Mouse (Mus musculus) hindlimb bud, embryonic 11.5 days (tissue): ENCODE measurements at regions not wholly inside any gene's neighbourhood (a gene's known extent, or its start where the extent isn't known, plus 50 kb on each side); places are given as distances from the start of the nearest gene placed in this dataset.

Experiments
- DNase-seq: peaks from one replicate; pipeline ENCODE4 v3.0.0-alpha.2; 2012; ENCODE audit warnings: low read depth, low spot score; ENCODE audit errors: extremely low spot score

GRCm38 (mm10) chr9:33187187-33187586, 551.2 kb downstream of the Ets1 start:
- no peak for DNase-seq

- DNase-seq: no peak
These were observed 573.1 kb downstream of the Ets1 start for GRCm38 (mm10) chr9:33209083-33209482.

DNA sequence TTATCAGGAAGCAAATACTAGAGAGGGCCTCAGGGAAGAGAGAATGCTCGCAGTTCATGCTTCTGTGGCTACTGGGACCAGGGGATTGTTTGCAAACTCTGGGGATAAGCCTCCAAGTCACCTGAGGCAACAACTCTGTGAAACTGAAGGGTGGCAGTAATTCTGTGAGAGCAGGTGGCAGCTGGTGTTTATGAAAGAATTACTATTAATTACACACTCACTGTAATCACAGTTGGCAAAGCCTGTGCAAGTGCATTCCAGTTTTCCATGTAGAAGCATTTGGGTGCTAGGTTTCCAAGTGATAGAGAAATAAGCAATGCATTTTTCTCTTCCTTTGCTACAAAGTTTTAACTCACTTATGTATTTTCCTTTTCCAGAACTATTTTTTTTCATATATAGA, 578.5 kb downstream of the Ets1 start:
- no peak for DNase-seq

DNA sequence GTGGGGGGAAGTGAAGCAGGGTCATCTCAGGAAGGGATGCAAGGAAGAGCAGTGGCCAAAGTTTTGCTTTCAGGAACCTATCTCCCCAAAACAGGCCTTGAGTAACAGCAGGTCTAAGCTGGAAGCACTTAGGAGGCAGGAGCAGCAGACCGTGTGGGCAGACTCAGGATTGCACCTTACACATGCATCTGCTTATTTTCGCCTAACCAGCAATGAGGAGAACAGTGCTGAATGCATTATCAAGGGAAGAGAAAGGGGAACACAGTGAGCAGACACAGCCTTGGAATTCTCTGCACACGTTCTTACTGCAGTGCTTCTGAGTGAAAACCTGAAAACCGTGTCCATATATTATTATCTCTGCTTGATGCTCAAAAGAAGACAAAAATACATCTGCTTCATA, 585.0 kb downstream of the Ets1 start:
- DNase-seq: no peak

- DNase-seq: no peak
These were observed 586.2 kb downstream of the Ets1 start for GRCm38 (mm10) chr9:33222066-33222805.

DNA sequence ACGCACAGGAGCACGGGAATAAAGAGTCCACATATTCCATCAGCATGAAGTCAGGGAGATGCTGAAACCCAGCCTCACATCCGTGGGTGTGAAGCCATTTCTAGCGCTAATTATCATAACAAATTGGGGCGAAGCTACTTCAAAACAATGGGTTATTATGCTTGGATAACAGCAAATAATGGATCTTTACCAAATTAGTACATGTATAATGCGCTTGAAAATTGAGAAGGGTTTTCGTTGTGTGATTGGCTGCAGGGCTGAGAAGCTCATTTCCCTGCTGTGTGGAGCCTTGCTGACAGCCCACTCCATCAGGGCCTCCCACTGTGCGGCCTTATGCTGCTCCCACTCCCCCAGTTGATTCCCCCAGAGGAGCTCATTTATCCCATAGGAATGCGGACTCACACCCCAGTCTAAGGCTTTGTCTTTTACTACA, 597.7 kb downstream of the Ets1 start:
- no peak for DNase-seq

- DNase-seq: no peak
These were observed 602.2 kb downstream of the Ets1 start for GRCm38 (mm10) chr9:33238190-33238589.

DNA sequence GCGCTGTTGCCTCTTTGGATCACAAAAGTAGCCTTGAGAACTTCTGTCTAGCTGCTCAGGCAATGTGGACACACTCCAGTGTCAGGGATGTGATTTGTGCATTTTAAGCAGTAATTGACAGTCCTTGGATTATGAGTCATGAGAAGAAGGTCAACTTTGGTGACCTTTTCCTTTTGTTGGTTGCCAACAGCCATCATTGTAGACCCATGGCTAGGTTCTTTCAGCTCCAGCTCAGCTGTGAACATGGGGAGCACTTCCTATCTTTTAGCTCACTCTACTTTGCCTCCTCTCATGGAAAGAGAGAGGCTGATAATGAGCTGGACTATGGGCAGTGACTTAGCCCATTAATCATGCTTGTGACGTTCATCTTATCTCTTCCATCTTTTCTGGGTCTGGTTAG, 602.8 kb downstream of the Ets1 start:
- DNase-seq: no peak

DNA sequence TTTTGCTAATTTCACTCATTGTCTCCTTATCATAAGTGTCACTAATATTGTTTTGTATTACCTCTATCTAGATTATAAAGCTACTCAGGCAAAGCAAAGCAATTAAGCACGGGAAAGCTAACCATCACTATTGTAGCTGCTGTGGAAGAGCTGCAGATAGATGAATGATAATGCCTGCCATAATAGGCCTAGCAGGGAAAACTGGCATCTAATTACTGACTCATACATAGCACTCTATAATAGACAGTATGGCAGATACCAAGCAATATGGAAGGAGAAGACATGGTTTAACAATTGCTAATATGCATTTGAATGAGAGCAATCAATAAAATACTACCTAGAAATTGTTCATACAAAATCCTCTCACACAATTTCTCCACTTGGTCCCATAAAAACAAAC, 604.5 kb downstream of the Ets1 start:
- no peak for DNase-seq

GRCm38 (mm10) chr9:33240914-33241635, 605.1 kb downstream of the Ets1 start:
- DNase-seq: no peak

DNA sequence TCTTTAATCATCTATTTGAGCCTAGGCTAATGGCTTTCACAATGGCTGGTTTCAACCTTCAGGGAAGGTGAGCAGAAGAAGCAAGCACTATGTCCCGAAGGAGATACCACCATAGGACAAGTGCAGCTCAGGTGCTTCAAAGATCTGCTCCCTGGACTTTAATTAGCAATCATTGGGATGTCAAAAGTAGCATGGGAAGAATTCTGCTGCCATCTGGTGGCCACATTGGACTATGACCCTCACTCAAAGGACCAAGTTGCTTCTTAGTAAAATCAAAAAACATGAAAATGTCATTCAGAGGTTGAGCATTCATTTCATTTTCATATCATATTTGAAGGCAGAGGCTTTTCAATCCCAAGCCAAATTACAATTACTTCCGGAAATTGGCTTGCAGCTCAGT, 610.9 kb downstream of the Ets1 start:
- no peak for DNase-seq

DNA sequence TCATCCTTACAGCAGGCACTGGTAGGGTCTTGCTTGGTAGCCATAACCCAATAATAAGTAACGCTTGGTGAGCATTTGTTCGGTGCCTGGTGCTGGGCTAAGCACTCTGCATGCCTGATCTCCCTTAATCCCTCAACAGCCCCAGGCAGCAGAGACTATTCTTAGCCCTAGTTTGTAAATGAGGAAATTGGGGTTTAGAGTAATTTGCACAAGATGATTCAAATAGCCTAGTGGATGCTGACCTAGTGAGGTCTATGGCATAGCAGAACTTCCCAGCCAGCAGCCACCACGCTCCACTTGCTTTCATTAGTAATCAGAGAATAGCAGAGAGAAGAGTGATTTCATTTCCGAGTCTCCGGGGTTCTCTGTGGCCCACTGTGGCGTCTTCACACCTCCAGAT, 622.2 kb downstream of the Ets1 start:
- no peak for DNase-seq

DNA sequence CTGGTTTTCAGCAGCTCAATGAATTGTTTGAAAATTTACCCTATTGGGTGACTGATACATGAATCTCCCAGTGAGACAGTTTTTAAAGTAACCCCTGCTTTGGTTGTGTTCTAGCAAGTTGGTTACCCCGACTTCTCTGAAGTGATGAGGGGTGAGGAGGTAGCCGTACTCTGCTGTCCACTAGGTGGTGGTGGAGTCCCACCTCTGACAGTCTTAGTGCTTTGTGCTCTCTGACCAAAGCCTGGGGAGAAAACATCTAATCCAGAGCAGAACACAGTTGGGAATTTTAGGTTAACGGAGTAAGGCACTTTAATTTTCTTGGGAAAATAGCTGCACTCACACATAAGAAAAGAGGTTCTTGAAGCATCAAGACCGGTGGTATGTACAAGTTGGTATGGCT, 624.1 kb downstream of the Ets1 start:
- DNase-seq: no peak

DNA sequence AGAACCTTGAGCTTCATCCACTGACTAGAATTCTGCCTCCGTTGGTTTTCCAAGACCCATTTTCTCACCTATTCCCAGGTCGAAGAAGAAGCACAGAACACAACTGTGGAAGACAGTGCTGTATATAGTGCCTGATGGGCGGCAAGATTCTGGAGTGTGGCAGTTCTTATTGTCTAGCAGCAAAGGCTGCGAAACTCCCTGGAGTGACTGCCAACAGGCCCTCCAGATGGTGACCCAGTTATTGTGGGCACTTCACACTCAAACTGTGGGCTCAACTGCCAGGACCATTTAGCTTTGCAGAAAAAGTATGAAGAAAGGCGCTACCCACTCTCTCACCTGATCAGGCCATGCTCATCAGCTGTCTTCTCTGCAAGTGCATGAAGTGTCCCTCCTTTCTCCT, 653.4 kb downstream of the Ets1 start:
- DNase-seq: no peak

- no peak for DNase-seq
These were observed 656.1 kb downstream of the Ets1 start for GRCm38 (mm10) chr9:33292116-33292515.

- no peak for DNase-seq
These were observed 659.9 kb downstream of the Ets1 start for GRCm38 (mm10) chr9:33295925-33296324.

- DNase-seq: no peak
These were observed 683.6 kb downstream of the Ets1 start for GRCm38 (mm10) chr9:33319525-33320025.

DNA sequence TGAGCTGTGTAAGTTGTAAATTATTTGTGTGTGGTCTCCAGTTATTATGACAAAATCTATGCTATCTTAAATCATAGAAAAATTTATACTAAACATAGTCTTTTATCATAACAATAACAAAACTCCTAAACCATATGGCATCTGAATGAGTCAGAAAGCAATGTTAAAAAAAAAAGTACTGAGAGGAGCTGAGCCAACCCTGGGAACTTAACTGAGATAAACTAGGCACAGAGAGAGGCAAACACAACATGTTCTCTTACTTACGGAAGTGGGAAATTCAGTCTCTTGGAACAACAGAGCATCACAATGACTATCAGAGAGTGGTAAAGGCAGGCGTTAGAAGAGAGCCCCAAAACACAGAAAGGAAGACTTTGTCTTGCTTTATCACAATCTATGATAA, 691.7 kb downstream of the Ets1 start:
- DNase-seq: no peak

DNA sequence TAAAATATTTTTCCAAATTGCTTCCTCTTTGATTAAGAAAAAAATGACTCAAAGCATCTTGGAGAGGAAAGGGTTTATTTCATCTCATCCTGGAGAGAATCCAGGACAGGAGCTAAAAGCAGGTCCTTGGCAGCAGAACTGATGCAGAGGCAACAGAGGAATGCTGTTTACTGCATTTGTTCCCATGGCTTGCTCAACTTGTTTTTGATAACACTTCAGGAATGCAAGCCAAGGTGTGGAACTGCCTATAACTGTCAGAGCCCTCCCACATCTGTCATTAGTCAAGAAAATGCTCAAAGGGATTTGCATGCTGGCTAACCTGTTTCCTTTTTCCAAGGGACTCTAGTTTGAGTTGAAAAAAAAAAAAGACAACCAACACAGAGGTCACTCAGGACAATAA, 714.2 kb downstream of the Ets1 start:
- DNase-seq: no peak

DNA sequence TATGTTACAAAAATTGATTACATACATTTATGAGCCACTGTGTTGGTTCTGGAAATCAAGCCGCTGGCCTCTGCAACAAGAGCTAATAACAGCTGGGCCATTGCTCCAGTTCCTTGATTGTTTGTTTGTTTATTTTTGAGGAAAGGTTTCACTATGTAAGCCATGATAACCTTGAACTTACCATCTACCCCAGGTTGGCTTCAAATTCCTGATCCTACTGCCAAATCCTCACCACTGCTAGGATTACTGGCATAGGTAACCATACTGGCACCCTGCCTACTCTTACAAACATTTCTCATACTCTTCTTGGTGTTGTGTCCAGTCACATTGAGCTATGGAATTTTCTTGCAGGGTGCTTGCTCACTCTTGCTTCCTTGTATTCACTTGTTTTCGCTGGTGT, 720.6 kb downstream of the Ets1 start:
- DNase-seq: no peak

- no peak for DNase-seq
These were observed 724.9 kb downstream of the Ets1 start for GRCm38 (mm10) chr9:33360966-33361365.

DNA sequence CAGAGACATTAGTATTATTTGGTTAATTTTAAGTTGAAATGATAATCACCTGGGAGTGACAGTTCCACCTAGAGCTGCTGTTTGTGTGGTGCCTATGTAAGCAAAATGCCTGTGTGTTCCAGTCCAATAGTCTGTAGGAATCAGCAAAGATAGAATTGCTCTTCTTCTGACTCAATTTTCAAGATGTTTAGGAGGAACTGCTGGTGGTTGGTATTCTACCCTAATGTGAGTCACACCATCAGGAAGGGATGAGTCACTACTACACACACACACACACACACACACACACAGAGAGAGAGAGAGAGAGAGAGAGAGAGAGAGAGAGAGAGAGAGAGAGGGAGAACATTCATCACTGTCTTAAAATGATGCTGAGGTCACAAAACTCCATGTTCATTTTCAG, 753.1 kb downstream of the Ets1 start:
- no peak for DNase-seq
